Mouse (Mus musculus) retina, adult 2 months (tissue): Measurements from ENCODE around the gene Wdr18.

Source experiments
- DNase-seq: peaks from one replicate; pipeline ENCODE4 v3.0.0-alpha.2; 2012; ENCODE audit warnings: low read depth, low spot score

The Wdr18 gene

GRCm38 (mm10) chr10:79977324-79977723 is 17.4 kb downstream of the Wdr18 start:
- DNase-seq, result no peak

- no peak for DNase-seq
Measured at GRCm38 (mm10) chr10:79978061-79978460, 18.1 kb downstream of the Wdr18 start.

DNA sequence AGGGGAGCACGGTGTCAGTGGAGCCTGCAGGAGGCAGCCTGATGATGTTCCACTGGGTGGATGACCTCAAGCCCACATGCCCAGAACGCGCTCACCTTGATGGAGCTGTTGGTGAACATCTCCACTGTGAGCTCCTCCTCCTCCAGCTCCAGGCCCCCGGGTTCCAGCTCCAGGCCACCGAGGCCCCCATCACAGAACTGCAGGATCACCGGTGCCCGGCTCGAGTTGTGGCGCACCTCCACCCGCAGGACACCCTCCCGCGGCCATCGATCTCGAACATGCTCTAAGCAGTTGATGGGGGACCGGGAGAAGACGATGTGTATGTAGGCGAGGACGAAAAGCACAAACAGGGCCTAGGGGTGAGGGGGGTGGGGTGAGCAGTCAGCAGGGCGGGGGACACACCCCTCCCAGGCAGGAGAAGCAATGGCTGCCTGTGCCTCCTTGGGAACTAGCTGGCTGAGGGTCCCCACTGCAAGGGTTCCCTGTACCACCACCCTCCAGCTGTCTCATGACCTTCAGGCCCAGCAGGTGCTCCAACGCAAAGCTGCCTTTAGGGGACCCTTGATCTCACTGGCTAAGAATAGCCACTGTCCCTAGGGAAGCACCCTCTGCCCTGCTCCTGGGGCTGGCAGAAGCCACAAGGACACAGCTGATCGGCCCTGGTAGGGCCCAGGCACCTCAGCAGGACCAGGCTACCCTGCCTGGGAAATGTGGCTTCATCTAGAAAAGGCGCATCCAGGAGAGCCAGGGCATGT is 19.6 kb downstream of the Wdr18 start:
- DNase-seq, result no peak

DNA sequence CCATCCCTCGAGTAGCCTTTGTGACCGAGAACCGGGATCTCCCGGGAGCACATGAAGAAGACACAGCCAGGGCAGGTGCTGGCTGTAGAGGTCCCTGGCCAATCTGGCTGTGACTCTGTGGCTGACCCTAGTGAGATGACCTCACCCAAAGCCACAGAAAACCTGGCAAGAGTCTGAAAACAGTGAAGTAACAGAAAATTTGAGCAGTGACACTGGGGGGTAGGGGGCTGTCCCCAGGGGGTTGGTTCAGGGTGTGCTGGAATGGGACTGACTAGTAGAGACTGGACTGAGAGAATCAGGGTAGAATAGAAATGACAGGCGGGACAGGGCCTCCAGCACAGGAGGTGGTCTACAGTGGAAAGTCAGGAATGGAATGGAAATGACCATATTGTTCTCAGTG is 23.3 kb downstream of the Wdr18 start:
- no peak for DNase-seq

DNA sequence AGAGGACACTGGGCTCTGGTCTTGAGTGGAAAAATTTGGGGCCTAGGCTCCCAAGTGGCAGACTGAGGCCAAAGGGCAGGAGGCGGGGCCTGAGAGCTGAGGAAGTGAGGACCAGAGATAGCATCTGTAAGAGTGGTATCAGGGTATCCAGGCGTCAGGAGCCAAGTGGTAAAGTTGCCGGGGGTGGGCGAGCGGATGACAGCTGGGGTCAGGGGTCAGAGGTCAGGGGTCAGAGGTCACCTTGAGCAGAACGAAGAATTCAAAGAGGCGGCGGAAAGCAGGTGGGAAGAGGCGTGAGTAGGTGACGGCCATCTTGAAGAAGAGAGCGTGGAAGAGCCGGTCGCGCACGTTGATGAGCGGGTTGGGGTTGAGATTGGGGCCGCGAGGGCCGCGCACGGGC is 23.7 kb downstream of the Wdr18 start:
- no peak for DNase-seq

DNA sequence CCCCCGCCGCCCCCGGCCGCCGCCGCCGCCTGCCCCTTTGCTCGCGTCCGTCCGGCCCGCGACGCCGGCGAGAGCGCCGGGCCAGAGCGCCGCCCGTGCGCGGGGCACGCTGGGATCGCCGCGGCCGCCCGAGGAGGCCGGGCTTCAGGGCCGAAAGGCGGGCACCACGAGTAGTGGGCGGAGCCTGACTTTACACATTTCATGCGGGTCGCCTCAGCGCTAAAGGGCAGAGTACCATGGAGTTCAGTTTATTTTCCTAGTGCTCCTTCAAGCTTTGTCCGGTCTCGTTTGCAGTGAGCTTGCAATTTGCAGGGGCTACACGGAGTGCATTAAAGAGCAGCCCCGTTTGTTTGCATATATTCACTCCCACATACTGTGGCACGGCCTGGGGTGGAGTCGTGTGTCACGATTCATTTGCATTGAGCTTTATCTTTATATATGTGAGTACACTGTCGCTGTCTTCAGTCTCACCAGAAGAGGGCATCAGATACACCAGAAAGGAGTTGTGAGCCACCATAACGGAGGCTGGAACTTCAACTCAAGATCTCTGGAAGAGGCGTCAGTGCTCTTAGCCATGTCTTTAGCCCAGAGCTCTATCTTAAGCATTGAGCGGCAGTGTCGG is 24.4 kb downstream of the Wdr18 start, which contains the start of gene Tmem259:
TSS of gene Tmem259 (minus strand) at position 136 of the 622 bp plus-strand sequence.
- DNase-seq, result peak; percentile 81

DNA sequence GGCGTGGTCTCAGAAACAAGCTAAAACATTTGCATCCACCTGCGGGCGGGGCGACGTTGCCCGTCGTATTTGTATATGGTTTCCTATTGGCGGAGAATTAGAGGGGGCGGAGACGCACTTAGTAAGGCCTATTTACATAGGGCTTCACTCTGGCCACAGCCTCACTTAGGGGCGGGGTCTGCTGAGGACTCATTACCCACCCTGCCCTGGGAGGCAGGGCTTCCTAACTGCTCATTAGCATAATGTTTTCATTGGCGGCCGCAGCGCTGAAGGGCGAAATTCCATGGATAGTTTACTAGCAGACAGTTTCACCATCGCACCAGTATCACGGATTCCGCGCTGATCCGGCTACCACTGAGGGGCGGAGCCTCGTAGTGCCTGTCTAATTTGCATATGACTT is 24.9 kb downstream of the Wdr18 start:
- peak; percentile 95 for DNase-seq

GRCm38 (mm10) chr10:79985334-79986231 is 25.6 kb downstream of the Wdr18 start:
- peak; percentile 57 for DNase-seq

DNA sequence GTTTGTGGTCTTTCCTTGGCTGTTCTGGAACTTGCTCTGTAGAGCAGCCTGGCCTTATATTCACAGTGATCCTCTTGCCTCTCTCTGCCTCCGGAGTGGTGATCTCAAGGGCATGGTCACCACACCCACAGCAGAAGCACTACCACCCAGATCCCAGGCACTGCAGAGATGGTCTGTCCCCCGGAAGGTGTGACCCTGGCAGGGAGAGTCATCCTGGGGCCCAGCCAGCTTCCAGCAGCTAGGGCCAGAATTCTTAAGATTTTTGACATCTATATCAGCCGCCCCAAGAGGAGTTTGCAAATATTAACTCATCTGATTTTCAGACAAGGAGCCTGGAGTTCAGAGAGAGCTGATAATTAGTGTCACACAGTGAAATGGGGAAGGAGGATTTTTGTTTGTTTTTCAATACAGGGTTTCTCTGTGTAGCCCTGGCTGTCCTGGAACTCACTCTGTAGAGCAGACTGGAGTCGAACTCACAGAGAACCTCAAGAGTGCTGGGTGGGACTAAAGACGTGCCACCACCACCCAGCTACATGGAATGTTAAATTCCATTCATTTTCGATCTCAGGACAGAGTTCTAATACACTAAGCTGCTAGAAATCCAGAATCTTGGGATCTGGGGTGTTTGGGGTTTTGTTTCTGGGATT is 26.4 kb downstream of the Wdr18 start:
- no peak for DNase-seq

- no peak for DNase-seq
Measured at GRCm38 (mm10) chr10:79986963-79987362, 27.0 kb downstream of the Wdr18 start.

DNA sequence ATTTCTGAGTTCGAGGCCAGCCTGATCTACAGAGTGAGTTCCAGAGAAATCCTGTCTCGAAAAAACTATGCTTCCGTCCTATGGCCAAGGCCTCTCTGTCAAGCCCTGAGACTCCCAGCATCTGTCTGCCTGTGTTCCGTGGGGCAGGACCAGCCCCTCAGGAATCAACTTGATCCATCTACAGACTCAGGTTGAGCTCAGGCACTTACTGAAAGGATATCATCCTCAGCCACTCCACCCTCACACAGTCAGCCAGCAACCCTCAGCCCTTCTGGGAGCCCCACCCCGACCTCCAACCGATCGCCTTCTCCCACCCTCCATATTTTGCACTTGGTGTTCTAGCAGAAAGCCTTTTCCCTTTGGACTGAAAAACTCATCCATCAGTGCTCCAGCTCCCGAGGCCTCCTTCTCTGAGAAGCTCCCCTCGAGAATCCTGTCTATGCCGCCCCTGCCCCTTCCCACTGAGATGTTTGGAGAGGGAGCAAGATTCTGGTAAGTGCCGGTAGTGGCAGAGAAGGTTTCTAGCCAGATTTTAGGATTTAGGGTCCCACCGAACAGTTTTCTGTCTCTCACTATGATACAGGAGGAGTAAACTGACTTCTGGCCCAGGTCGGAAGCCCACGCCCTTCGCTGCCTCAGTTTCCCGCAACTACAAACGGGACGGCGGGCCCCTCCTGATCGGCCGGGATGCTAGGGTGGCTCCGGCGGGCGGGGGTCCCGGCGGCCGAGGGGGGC is 28.0 kb downstream of the Wdr18 start:
- DNase-seq, result no peak

DNA sequence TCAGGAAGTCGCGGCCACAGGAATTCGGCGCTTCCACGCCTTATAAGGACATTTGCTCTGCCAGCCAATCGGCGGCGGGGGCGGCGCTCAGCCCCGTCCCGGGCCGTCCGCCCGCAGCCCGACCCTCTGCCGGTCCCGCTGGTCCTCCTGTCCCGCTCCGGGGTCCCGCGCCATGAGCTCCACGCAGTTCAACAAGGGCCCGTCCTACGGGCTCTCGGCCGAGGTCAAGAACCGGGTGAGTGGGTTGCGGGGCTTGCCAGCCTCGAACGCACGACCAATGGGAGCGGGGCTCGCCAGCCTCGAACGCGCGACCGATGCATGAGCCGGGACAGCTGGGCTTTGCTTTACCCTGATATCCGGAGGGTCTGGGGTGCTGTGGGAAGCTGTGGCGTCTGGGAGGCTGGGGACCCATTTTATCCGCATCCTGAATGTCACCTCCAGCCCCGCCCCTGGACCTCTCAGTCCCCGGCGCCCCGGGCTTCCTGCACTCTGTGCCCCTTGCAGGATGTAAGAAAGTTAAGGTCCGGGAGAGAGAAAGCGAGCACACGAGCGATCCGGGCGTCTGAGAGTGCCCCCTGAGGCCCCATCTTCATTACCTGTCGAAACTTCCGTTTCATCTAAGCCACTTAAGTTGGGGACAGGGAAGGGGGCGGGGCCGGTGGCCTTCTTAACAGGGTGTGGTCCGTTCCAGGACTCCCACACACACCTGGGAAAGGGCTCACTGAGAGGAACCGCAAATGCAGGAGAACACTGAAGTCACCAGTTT is 28.7 kb downstream of the Wdr18 start, which contains the start of gene Cnn2:
TSS of gene Cnn2 (plus strand) at position 79 of the 766 bp plus-strand sequence.
- DNase-seq, result no peak

DNA sequence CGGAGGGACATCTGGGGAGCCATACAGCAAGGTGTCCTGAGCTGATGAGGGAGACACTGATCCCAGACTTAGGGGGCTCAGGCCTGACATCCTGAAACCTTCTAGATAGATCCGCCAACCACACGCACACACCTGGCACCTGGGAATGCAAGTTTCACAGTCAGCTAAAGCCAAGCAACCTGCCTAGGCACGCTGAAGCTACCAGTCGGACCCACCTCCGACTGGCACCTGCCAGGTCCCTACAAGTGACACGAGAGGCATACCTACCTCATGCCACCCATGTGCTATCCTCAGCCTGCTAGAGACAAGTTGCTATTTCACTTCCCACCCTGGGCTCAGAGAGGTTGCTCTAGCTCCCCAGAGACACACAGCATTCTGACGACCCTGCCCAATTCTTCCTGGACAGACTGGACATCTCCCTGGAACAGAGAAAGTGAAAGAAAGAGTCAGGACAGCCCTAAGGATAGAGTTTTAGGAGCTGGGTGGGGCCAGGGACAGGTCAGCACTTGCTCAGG is 29.4 kb downstream of the Wdr18 start:
- DNase-seq, result no peak

DNA sequence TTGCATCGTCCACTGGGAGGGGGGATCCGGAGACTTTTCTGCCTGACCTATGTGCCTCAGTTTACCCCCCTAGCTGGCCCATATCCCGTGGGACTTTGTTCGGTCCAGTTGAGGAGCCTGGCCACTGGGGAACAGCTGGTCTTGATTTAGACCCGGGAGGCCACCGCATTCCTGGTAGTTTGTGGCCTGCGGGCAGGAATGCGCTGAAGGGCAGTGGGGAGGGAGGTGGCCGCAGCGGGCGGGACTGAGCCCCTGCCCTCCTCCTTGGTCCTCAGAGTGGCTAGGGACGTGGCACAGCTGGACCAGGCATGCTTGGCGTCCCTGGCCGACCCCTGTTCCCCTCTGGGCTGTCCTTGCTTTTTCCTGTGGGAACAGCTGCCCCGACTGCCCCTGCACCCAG is 29.9 kb downstream of the Wdr18 start:
- DNase-seq, result no peak

DNA sequence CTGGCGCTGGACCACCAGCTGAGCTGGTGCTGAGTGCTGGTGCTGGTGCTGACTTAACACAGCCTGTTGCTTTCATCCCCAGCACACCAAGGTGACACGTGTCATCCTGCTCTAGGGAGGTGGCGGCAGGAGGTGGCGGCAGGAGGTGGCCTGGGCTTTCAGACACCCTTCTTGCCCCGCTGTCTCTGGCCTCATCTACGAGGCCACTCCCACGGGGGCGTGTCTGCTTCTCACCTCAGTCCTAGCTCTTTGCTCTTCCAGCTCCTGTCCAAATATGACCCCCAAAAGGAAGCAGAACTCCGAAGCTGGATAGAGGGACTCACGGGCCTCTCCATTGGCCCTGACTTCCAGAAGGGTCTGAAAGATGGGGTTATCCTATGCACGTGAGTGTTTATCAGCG is 31.1 kb downstream of the Wdr18 start:
- DNase-seq, result no peak

- DNase-seq, result no peak
Measured at GRCm38 (mm10) chr10:79991548-79991947, 31.6 kb downstream of the Wdr18 start.

- DNase-seq, result no peak
Measured at GRCm38 (mm10) chr10:79994397-79995115, 34.6 kb downstream of the Wdr18 start.

- no peak for DNase-seq
Measured at GRCm38 (mm10) chr10:79995636-79996035, 35.7 kb downstream of the Wdr18 start.
